8 mouse cellular contexts compared by ENCODE assay signal in the genomic region with DNA sequence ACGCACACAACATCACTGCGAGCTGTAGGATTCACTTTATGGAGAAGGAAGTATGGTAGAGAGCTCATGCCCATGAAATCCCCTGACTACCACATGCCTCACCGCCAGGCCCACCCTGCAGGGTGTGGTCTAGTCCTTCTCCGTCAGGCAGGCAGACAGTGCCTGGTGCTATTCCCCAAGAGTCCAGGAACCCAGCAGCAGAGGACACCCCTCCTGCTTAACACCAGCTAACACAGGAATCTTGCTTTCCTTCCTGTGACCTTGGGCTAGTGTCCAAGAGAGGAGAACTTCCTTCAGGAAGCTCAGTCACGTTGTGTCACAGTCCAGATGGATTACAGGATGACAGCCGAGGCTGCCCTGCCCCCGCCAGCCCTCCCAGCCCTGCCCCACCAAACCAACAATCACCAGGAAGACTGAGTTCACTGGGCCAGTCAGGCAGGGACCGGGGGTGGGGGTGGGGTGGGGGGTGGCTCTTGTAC. TPM values are rescaled to one million over a fixed set of nuclear protein-coding genes. Genes with fewer than 3 reads are reported as not detected.
DNase-seq lines count a peak whose midpoint lies in the region; ATAC-seq and TF ChIP-seq lines count a peak whose summit lies in the region.

No protein-coding gene starts in this region.

- no peaks in the 10 kb centered on the region for H3K36me3 ChIP-seq in heart, embryonic 10.5 days
- H3K36me3 ChIP-seq in forebrain, embryonic 14.5 days (ENCODE audit: control insufficient read depth, insufficient read depth, low read length) = no peaks in the 10 kb centered on the region

- no peak overlapping the region for H3K4me2 ChIP-seq in forebrain, embryonic 14.5 days (ENCODE audit: low read length)

- whole genome bisulfite sequencing in heart, embryonic 10.5 days = 38% methylated on average over 8 of the region's 8 CpGs
- 53% methylated on average over 8 of the region's 8 CpGs for WGBS in cerebellum, adult 2 months
- 69% methylated on average over 8 of the region's 8 CpGs for WGBS in forebrain, embryonic 14.5 days

- no peak overlapping the region for H3K9ac ChIP-seq in forebrain, embryonic 14.5 days (ENCODE audit: low read length)

- peaks cover 21% of the 10 kb centered on the region for H3K4me1 ChIP-seq in heart, embryonic 10.5 days
- no peaks in the 10 kb centered on the region for H3K4me1 ChIP-seq in cerebellum, adult 2 months (ENCODE audit: control insufficient read depth, insufficient read depth, low read length)
- H3K4me1 ChIP-seq in forebrain, embryonic 14.5 days (ENCODE audit: control insufficient read depth, insufficient read depth, low read length) = no peaks in the 10 kb centered on the region

- no peak for TF ChIP-seq CTCF in cerebellum, adult 2 months (IDR thresholded peaks at IDR 0.05; ENCODE audit: borderline replicate concordance, insufficient read depth, low read depth, low read length)

- DNase-seq in adrenal gland, adult 2 months = peak; percentile 73
- no peak for DNase-seq in adrenal gland, postnatal 25 days
- peak; percentile 86 for DNase-seq in heart, embryonic 10.5 days (ENCODE audit: low spot score)
- peak; percentile 76 for DNase-seq in kidney, postnatal 10 days
- DNase-seq in lung, postnatal 25 days (ENCODE audit: low spot score) = peak; percentile 89
- no peak for DNase-seq in cerebellum, adult 8-10 months
- DNase-seq in cerebellum, adult 2 months = no peak
- DNase-seq in forebrain, embryonic 14.5 days (ENCODE audit: low spot score) = no peak

- no peak overlapping the region for H3K4me3 ChIP-seq in heart, embryonic 10.5 days
- no peak overlapping the region for H3K4me3 ChIP-seq in cerebellum, adult 2 months (replicated peaks; ENCODE audit: insufficient read depth, low read depth, low read length)
- H3K4me3 ChIP-seq in forebrain, embryonic 14.5 days (ENCODE audit: low read depth, low read length) = no peak overlapping the region

- no peak for ATAC-seq in forebrain, embryonic 14.5 days

- peak overlapping the region; percentile 83 for H3K27ac ChIP-seq in heart, embryonic 10.5 days
- no peak overlapping the region for H3K27ac ChIP-seq in cerebellum, adult 2 months (ENCODE audit: insufficient read depth, low read length)
- H3K27ac ChIP-seq in forebrain, embryonic 14.5 days (ENCODE audit: low read depth, low read length) = no peak overlapping the region

- no peaks in the 10 kb centered on the region for H3K27me3 ChIP-seq in heart, embryonic 10.5 days (ENCODE audit: insufficient read depth, poor library complexity, severe bottlenecking)
- no peaks in the 10 kb centered on the region for H3K27me3 ChIP-seq in cerebellum, adult 2 months (ENCODE audit: control insufficient read depth, insufficient read depth, low read length)
- H3K27me3 ChIP-seq in forebrain, embryonic 14.5 days (replicated peaks; ENCODE audit: control insufficient read depth, insufficient read depth, low read length) = 0 out of 2 replicates have a peak, but pooled peaks cover 2% of the 10 kb centered on the region

- TF ChIP-seq POLR2A in cerebellum, adult 2 months (IDR thresholded peaks at IDR 0.05; ENCODE audit: borderline replicate concordance, insufficient read depth, low read length) = no peak

- H3K9me3 ChIP-seq in heart, embryonic 10.5 days = no peaks in the 10 kb centered on the region
- no peaks in the 10 kb centered on the region for H3K9me3 ChIP-seq in forebrain, embryonic 14.5 days (replicated peaks; ENCODE audit: control insufficient read depth, low read length)

RNA-seq across cellular contexts. Expression of gene Cdc42bpb, which starts 9.2 kb away (rescaled TPM):
- total RNA-seq in adrenal gland, adult 2 months (2021) = 100 to 1,000 TPM; 119 to 120 TPM
- 339 and 354 TPM in 2 replicates for polyA plus RNA-seq in adrenal gland, adult 2 months (2012; rRNA removed)
- total RNA-seq in adrenal gland, postnatal 25 days (2021) = 123 and 157 TPM in 2 replicates
- polyA plus RNA-seq in heart, embryonic 10.5 days (2016; fragmentation: Nextera tagmentation; extraction: Ambion mirVana) = 27.8 and 33.1 TPM in 2 replicates
- polyA plus RNA-seq in cerebellum, adult 2 months (2012; rRNA removed) = 176 and 177 TPM in 2 replicates
- 28.8 and 34.6 TPM in 2 replicates for polyA plus RNA-seq in forebrain, embryonic 14.5 days (2014; fragmentation: Nextera tagmentation; extraction: Ambion mirVana)

RNA-seq across cellular contexts. Expression of gene Lbhd2, which starts 19.9 kb away (rescaled TPM):
- under 1 TPM; 0.46 to 0.48 TPM for total RNA-seq in adrenal gland, adult 2 months (2021)
- 0.17 and 0.30 TPM in 2 replicates for polyA plus RNA-seq in adrenal gland, adult 2 months (2012; rRNA removed)
- 0.85 TPM in 1 of 2 replicates, not detected in the other for total RNA-seq in adrenal gland, postnatal 25 days (2021)
- 0.21 and 0.30 TPM in 2 replicates for polyA plus RNA-seq in heart, embryonic 10.5 days (2016; fragmentation: Nextera tagmentation; extraction: Ambion mirVana)
- polyA plus RNA-seq in cerebellum, adult 2 months (2012; rRNA removed) = 1.5 and 2.5 TPM in 2 replicates
- polyA plus RNA-seq in forebrain, embryonic 14.5 days (2014; fragmentation: Nextera tagmentation; extraction: Ambion mirVana) = 2.4 and 2.8 TPM in 2 replicates

RNA-seq across cellular contexts. Expression of gene Exoc3l4, which starts 30.1 kb away (rescaled TPM):
- 1 to 10 TPM; 4.7 to 7.7 TPM for total RNA-seq in adrenal gland, adult 2 months (2021)
- 12.7 and 13.9 TPM in 2 replicates for polyA plus RNA-seq in adrenal gland, adult 2 months (2012; rRNA removed)
- 4.4 and 5.7 TPM in 2 replicates for total RNA-seq in adrenal gland, postnatal 25 days (2021)
- polyA plus RNA-seq in heart, embryonic 10.5 days (2016; fragmentation: Nextera tagmentation; extraction: Ambion mirVana) = 14.5 and 14.6 TPM in 2 replicates
- polyA plus RNA-seq in cerebellum, adult 2 months (2012; rRNA removed) = 6.5 and 10.0 TPM in 2 replicates
- polyA plus RNA-seq in forebrain, embryonic 14.5 days (2014; fragmentation: Nextera tagmentation; extraction: Ambion mirVana) = 2.2 and 2.7 TPM in 2 replicates

RNA-seq across cellular contexts. Expression of gene Tnfaip2, which starts 55.6 kb away (rescaled TPM):
- 10 to 100 TPM; 12.2 to 19.5 TPM for total RNA-seq in adrenal gland, adult 2 months (2021)
- 15.8 and 22.7 TPM in 2 replicates for polyA plus RNA-seq in adrenal gland, adult 2 months (2012; rRNA removed)
- total RNA-seq in adrenal gland, postnatal 25 days (2021) = 7.2 and 15.0 TPM in 2 replicates
- 12.1 and 12.8 TPM in 2 replicates for polyA plus RNA-seq in heart, embryonic 10.5 days (2016; fragmentation: Nextera tagmentation; extraction: Ambion mirVana)
- 0.87 and 1.2 TPM in 2 replicates for polyA plus RNA-seq in cerebellum, adult 2 months (2012; rRNA removed)
- 0.28 and 1.1 TPM in 2 replicates for polyA plus RNA-seq in forebrain, embryonic 14.5 days (2014; fragmentation: Nextera tagmentation; extraction: Ambion mirVana)

Comparison
In these comparisons a context has a peak if more than half of its experiments do, and no peak if none do; other contexts are left out.
1. DNase-seq: peak in adrenal gland, adult 2 months (single experiment), heart, embryonic 10.5 days (single experiment), kidney, postnatal 10 days (single experiment) and lung, postnatal 25 days (single experiment); none in adrenal gland, postnatal 25 days (single experiment), cerebellum, adult 8-10 months (single experiment), cerebellum, adult 2 months (0 of 2) and forebrain, embryonic 14.5 days (single experiment).